Mouse (Mus musculus) spleen, adult 2 months (tissue): ENCODE results near the gene Vmn1r184.
"Not testable (repeated sequence)": the region's sequence is repeated elsewhere in the genome, so short reads cannot be mapped to it uniquely, and the experiment has no call there.

Experiments used
- CTCF ChIP-seq: fragments of 200-500 bp; IDR thresholded peaks from 2 replicates; pipeline ENCODE4 v1.5.1; 2011; ENCODE audit warnings: mild to moderate bottlenecking, inconsistent platforms; ENCODE audit not compliant: insufficient read depth, insufficient read length, insufficient replicate concordance; ENCODE audit errors: extremely low read depth
- POLR2A ChIP-seq: fragments of 200-500 bp; IDR thresholded peaks from 2 replicates; pipeline ENCODE4 v1.6.1; 2011; ENCODE audit warnings: low read depth, low read length, inconsistent platforms

DNA sequence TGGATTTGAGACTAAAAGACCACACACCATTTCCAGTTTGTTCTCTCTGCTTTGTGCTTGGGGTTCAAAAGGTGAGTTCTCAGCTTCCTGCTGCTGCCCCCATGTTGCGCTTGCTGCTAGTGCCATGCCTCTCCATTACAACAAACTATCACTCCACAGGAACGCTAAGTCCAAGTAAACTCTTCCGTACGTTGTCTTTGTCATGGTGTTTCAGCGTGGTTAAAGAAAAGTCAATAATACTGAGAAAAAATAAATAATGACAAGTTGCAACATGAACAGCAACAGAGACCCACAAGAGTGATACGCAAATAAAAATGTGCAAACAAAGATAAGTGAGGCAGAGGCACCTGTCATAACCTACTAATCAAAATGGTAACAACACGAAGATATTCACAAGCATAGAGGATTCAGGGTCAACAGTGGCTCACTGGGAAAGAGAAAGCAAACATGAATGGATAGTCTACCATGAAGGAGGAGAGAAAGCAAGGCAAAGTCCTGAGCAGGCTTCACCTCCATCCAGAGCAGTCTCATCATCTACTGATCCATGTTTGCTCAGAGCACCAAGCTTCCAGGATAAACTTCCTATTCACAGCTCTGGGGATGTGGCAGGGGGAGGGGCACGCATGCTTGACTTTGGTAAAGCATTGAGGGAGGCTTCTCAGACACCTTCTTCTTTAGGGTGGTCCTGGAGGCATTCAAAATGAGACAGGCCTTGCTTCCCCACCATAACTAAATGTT is 43.5 kb downstream of the Vmn1r184 start:
- TF ChIP-seq CTCF, POLR2A: not testable (repeated sequence)
